Mouse (Mus musculus): Measurements from ENCODE around the gene Golgb1. TPM values are rescaled to one million over a fixed set of nuclear protein-coding genes. Genes with fewer than 3 reads are reported as not detected.

The Golgb1 gene
- polyA plus RNA-seq, 1 experiment from 2014 or later, result 50.5 TPM

- ATAC-seq (replicated peaks; ENCODE audit: low FRiP score), result no peak
- no peaks in the 10 kb centered on the region for H3K36me3 ChIP-seq (ENCODE audit: control insufficient read depth, insufficient read depth, low read length)
- WGBS, result 85% methylated on average over 3 of the region's 3 CpGs
Measured at GRCm38 (mm10) chr16:36943591-36943990, 68.7 kb downstream of the Golgb1 start.

GRCm38 (mm10) chr16:36944895-36945424 is 70.0 kb downstream of the Golgb1 start:
- Histone ChIP-seq H3K27ac (ENCODE audit: low read depth, low read length) (no peak overlapping the region), H3K36me3 (ENCODE audit: control insufficient read depth, insufficient read depth, low read length) (no peaks in the 10 kb centered on the region), H3K4me2 (no peak overlapping the region), H3K9ac (ENCODE audit: low read depth, low read length) (no peak overlapping the region), H3K4me3 (ENCODE audit: low read depth, low read length) (no peak overlapping the region), H3K9me3 (ENCODE audit: control insufficient read depth, low read length) (no peaks in the 10 kb centered on the region), H3K4me1 (replicated peaks; ENCODE audit: control insufficient read depth, insufficient read depth, low read length) (no peaks in the 10 kb centered on the region), H3K27me3 (replicated peaks; ENCODE audit: control insufficient read depth, insufficient read depth, low read length) (no peaks in the 10 kb centered on the region)
- WGBS, result 76% methylated on average over 12 of the region's 12 CpGs
- DNase-seq (ENCODE audit: low spot score) (no peak), ATAC-seq (replicated peaks; ENCODE audit: low FRiP score) (no peak)

More at GRCm38 (mm10) chr16:36943591-36943990, 68.7 kb downstream of the Golgb1 start:
- Histone ChIP-seq H3K9me3 (ENCODE audit: control insufficient read depth, low read length) (no peaks in the 10 kb centered on the region), H3K27me3 (replicated peaks; ENCODE audit: control insufficient read depth, insufficient read depth, low read length) (no peaks in the 10 kb centered on the region), H3K9ac (ENCODE audit: low read depth, low read length) (no peak overlapping the region), H3K27ac (ENCODE audit: low read depth, low read length) (no peak overlapping the region), H3K4me1 (replicated peaks; ENCODE audit: control insufficient read depth, insufficient read depth, low read length) (no peaks in the 10 kb centered on the region), H3K4me2 (no peak overlapping the region), H3K4me3 (ENCODE audit: low read depth, low read length) (no peak overlapping the region)
- no peak for DNase-seq (ENCODE audit: low spot score)

GRCm38 (mm10) chr16:36946459-36947159 is 71.7 kb downstream of the Golgb1 start:
- no peaks in the 10 kb centered on the region for H3K4me1 ChIP-seq (replicated peaks; ENCODE audit: control insufficient read depth, insufficient read depth, low read length)
- H3K4me2 ChIP-seq, result no peak overlapping the region
- no peak for DNase-seq (ENCODE audit: low spot score)
- no peaks in the 10 kb centered on the region for H3K9me3 ChIP-seq (ENCODE audit: control insufficient read depth, low read length)
- no peaks in the 10 kb centered on the region for H3K27me3 ChIP-seq (replicated peaks; ENCODE audit: control insufficient read depth, insufficient read depth, low read length)
- ATAC-seq (replicated peaks; ENCODE audit: low FRiP score), result no peak
- H3K36me3 ChIP-seq (ENCODE audit: control insufficient read depth, insufficient read depth, low read length), result no peaks in the 10 kb centered on the region
- H3K27ac ChIP-seq (ENCODE audit: low read depth, low read length), result no peak overlapping the region
- no peak overlapping the region for H3K9ac ChIP-seq (ENCODE audit: low read depth, low read length)
- no peak overlapping the region for H3K4me3 ChIP-seq (ENCODE audit: low read depth, low read length)
- 82% methylated on average over 8 of the region's 8 CpGs for WGBS

- H3K9me3 ChIP-seq (ENCODE audit: control insufficient read depth, low read length), result no peaks in the 10 kb centered on the region
- H3K4me1 ChIP-seq (replicated peaks; ENCODE audit: control insufficient read depth, insufficient read depth, low read length), result no peaks in the 10 kb centered on the region
Measured at GRCm38 (mm10) chr16:36947646-36948197, 72.8 kb downstream of the Golgb1 start.

GRCm38 (mm10) chr16:36949614-36950336 is 74.8 kb downstream of the Golgb1 start:
- H3K4me1 ChIP-seq (replicated peaks; ENCODE audit: control insufficient read depth, insufficient read depth, low read length), result no peaks in the 10 kb centered on the region
- no peak overlapping the region for H3K27ac ChIP-seq (ENCODE audit: low read depth, low read length)
- 70% methylated on average over 8 of the region's 8 CpGs for WGBS
- no peak overlapping the region for H3K4me2 ChIP-seq
- no peaks in the 10 kb centered on the region for H3K9me3 ChIP-seq (ENCODE audit: control insufficient read depth, low read length)
- no peaks in the 10 kb centered on the region for H3K36me3 ChIP-seq (ENCODE audit: control insufficient read depth, insufficient read depth, low read length)
- ATAC-seq (replicated peaks; ENCODE audit: low FRiP score) (no peak), DNase-seq (ENCODE audit: low spot score) (no peak)
- no peaks in the 10 kb centered on the region for H3K27me3 ChIP-seq (replicated peaks; ENCODE audit: control insufficient read depth, insufficient read depth, low read length)
- H3K4me3 ChIP-seq (ENCODE audit: low read depth, low read length), result no peak overlapping the region
- H3K9ac ChIP-seq (ENCODE audit: low read depth, low read length), result no peak overlapping the region

More at GRCm38 (mm10) chr16:36947646-36948197, 72.8 kb downstream of the Golgb1 start:
- Histone ChIP-seq H3K36me3 (ENCODE audit: control insufficient read depth, insufficient read depth, low read length) (no peaks in the 10 kb centered on the region), H3K4me2 (no peak overlapping the region), H3K27me3 (replicated peaks; ENCODE audit: control insufficient read depth, insufficient read depth, low read length) (no peaks in the 10 kb centered on the region), H3K4me3 (ENCODE audit: low read depth, low read length) (no peak overlapping the region), H3K9ac (ENCODE audit: low read depth, low read length) (no peak overlapping the region), H3K27ac (ENCODE audit: low read depth, low read length) (no peak overlapping the region)
- DNase-seq (ENCODE audit: low spot score) (no peak), ATAC-seq (replicated peaks; ENCODE audit: low FRiP score) (no peak)
- 76% methylated on average over 4 of the region's 4 CpGs for WGBS

- 77% methylated on average over 4 of the region's 4 CpGs for WGBS
- DNase-seq (ENCODE audit: low spot score) (no peak), ATAC-seq (replicated peaks; ENCODE audit: low FRiP score) (no peak)
- no peak overlapping the region for H3K27ac ChIP-seq (ENCODE audit: low read depth, low read length)
- no peak overlapping the region for H3K4me3 ChIP-seq (ENCODE audit: low read depth, low read length)
- no peaks in the 10 kb centered on the region for H3K27me3 ChIP-seq (replicated peaks; ENCODE audit: control insufficient read depth, insufficient read depth, low read length)
- H3K36me3 ChIP-seq (ENCODE audit: control insufficient read depth, insufficient read depth, low read length), result no peaks in the 10 kb centered on the region
- no peak overlapping the region for H3K9ac ChIP-seq (ENCODE audit: low read depth, low read length)
- no peak overlapping the region for H3K4me2 ChIP-seq
- H3K9me3 ChIP-seq (ENCODE audit: control insufficient read depth, low read length), result no peaks in the 10 kb centered on the region
- H3K4me1 ChIP-seq (replicated peaks; ENCODE audit: control insufficient read depth, insufficient read depth, low read length), result no peaks in the 10 kb centered on the region
Measured at GRCm38 (mm10) chr16:36951029-36951428, 76.1 kb downstream of the Golgb1 start.

GRCm38 (mm10) chr16:36955106-36955505 is 80.2 kb downstream of the Golgb1 start:
- WGBS, result 78% methylated on average over 11 of the region's 11 CpGs
- DNase-seq (ENCODE audit: low spot score), result no peak
- H3K4me1 ChIP-seq (replicated peaks; ENCODE audit: control insufficient read depth, insufficient read depth, low read length), result no peaks in the 10 kb centered on the region

GRCm38 (mm10) chr16:36963415-36963814 is 88.5 kb downstream of the Golgb1 start:
- 79% methylated on average over 4 of the region's 4 CpGs for WGBS
- H3K36me3 ChIP-seq (ENCODE audit: control insufficient read depth, insufficient read depth, low read length), result no peaks in the 10 kb centered on the region
- ATAC-seq (replicated peaks; ENCODE audit: low FRiP score), result no peak

More at GRCm38 (mm10) chr16:36955106-36955505, 80.2 kb downstream of the Golgb1 start:
- H3K27me3 ChIP-seq (replicated peaks; ENCODE audit: control insufficient read depth, insufficient read depth, low read length), result no peaks in the 10 kb centered on the region
- no peaks in the 10 kb centered on the region for H3K36me3 ChIP-seq (ENCODE audit: control insufficient read depth, insufficient read depth, low read length)
- H3K27ac ChIP-seq (ENCODE audit: low read depth, low read length), result no peak overlapping the region
- no peak for ATAC-seq (replicated peaks; ENCODE audit: low FRiP score)
- no peak overlapping the region for H3K4me3 ChIP-seq (ENCODE audit: low read depth, low read length)
- H3K9ac ChIP-seq (ENCODE audit: low read depth, low read length), result no peak overlapping the region
- H3K4me2 ChIP-seq, result no peak overlapping the region
- H3K9me3 ChIP-seq (ENCODE audit: control insufficient read depth, low read length), result no peaks in the 10 kb centered on the region

More at GRCm38 (mm10) chr16:36963415-36963814, 88.5 kb downstream of the Golgb1 start:
- no peak for DNase-seq (ENCODE audit: low spot score)
- Histone ChIP-seq H3K4me2 (no peak overlapping the region), H3K4me1 (replicated peaks; ENCODE audit: control insufficient read depth, insufficient read depth, low read length) (no peaks in the 10 kb centered on the region), H3K9me3 (ENCODE audit: control insufficient read depth, low read length) (no peaks in the 10 kb centered on the region), H3K9ac (ENCODE audit: low read depth, low read length) (no peak overlapping the region), H3K4me3 (ENCODE audit: low read depth, low read length) (no peak overlapping the region), H3K27me3 (replicated peaks; ENCODE audit: control insufficient read depth, insufficient read depth, low read length) (no peaks in the 10 kb centered on the region), H3K27ac (ENCODE audit: low read depth, low read length) (no peak overlapping the region)
